Mouse (Mus musculus): ENCODE measurements at regions not wholly inside any gene's neighbourhood (a gene's known extent, or its start where the extent isn't known, plus 50 kb on each side); places are given as distances from the start of the nearest gene placed in this dataset.

DNA sequence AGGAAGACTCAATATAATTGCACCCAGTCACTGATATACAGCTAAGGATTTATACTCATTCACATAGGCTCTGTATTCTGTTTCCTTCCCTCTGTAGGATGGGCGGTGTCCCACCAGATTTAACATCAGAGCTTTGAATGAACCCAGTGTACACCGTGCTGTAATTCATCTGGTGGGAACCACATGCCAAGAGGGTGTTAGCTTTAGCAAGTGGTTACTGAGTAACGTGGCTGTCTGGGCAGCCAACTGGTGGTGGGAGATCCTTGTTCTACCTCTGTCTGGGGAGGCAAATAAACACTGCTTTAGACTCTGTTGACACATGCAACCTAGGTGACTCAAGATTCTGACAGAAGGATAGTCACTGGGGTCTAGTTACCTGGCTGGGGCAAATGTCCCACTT, 229.6 kb upstream of the Gm12728 start:
- TF ChIP-seq CTCF (IDR thresholded peaks at IDR 0.05; ENCODE audit: low read depth) = no peak
- no peak for TF ChIP-seq EP300 (optimal IDR thresholded peaks at IDR 0.05)

Data from stomach, postnatal 0 days (tissue).